In the genomic region with DNA sequence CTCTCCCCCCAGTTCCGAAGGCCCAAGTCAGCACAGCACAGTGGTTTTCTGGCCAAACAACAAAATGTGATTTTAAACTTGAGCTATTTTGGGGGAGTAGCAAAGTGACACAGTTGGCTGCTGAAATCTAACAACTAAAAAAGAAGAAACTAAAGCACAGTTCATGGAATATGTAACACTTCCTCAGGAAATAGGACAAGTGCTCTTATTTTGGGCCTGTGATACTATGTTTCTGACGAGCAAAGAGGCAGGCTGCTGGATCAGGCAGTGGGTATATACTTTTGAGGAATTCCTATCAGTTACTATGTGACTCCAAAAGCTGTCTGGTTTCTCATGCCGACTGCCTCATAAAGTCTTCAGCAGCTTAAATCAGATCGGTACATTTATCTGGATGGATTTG, we compare ENCODE assay signal across 16 mouse cellular contexts. TPM values are rescaled to one million over a fixed set of nuclear protein-coding genes. Genes with fewer than 3 reads are reported as not detected.
"Had no signal": no experiment of that assay in that cellular context is flagged by ENCODE, and none has a peak within 500 bp of the region (broad histone marks: within the 10 kb centered on the region; RNA-seq: fewer than 3 reads in every experiment).

No protein-coding gene starts in this region.

- H3K27ac ChIP-seq: limb, embryonic 12.5 days; liver, embryonic 15.5 days; midbrain, embryonic 13.5 days; stomach, postnatal 0 days had no signal

- ATAC-seq: lung, postnatal 0 days; midbrain, embryonic 13.5 days had no signal

- H3K4me1 ChIP-seq: liver, embryonic 15.5 days had no signal

- H3K9me3 ChIP-seq: liver, embryonic 15.5 days; midbrain, embryonic 13.5 days had no signal

- H3K9ac ChIP-seq: limb, embryonic 12.5 days; liver, embryonic 15.5 days; midbrain, embryonic 13.5 days had no signal

- H3K4me3 ChIP-seq: limb, embryonic 12.5 days; liver, embryonic 15.5 days; midbrain, embryonic 13.5 days had no signal

- H3K27me3 ChIP-seq: limb, embryonic 12.5 days; midbrain, embryonic 13.5 days had no signal

- H3K36me3 ChIP-seq: liver, embryonic 15.5 days; midbrain, embryonic 13.5 days had no signal

- H3K4me2 ChIP-seq: limb, embryonic 12.5 days; liver, embryonic 11.5 days; liver, embryonic 15.5 days; midbrain, embryonic 13.5 days had no signal

- DNase-seq: kidney, adult 2 months; kidney, postnatal 36 days; layer of hippocampus, adult 9-11 months; layer of hippocampus, postnatal 36 days; lung, adult 2 months; lung, postnatal 36 days; right cerebral cortex, postnatal 25 days; thymus, adult 18-20 months; thymus, postnatal 14 days had no signal

RNA-seq across cellular contexts. Expression of a gene that starts 8.1 kb away (rescaled TPM):
- total RNA-seq: megakaryocyte progenitor cell, adult 5-6 weeks had no signal
